Mouse (Mus musculus) olfactory bulb, adult 2 months (tissue): Measurements from ENCODE around the gene Igfbp7. TPM values are rescaled to one million over a fixed set of nuclear protein-coding genes. Genes with fewer than 3 reads are reported as not detected.

Experiments used
- H3K27ac ChIP-seq: fragments of 200-500 bp; 2 replicates; pipeline ENCODE4 v1.5.1; 2012; ENCODE audit warnings: low read depth, low read length; ENCODE audit not compliant: insufficient read depth
- H3K4me1 ChIP-seq: fragments of 200-500 bp; 2 replicates; pipeline ENCODE4 v1.6.1; 2012; ENCODE audit warnings: low read length; ENCODE audit not compliant: control insufficient read depth, insufficient read depth
- H3K4me3 ChIP-seq: fragments of 200-500 bp; 2 replicates; pipeline ENCODE4 v1.5.1; 2012; ENCODE audit warnings: mild to moderate bottlenecking, low read depth, low read length, moderate library complexity; ENCODE audit not compliant: insufficient read depth
- CTCF ChIP-seq: fragments of 200-500 bp; IDR thresholded peaks from 2 replicates; pipeline ENCODE4 v1.5.1; 2012; ENCODE audit warnings: low read depth, mild to moderate bottlenecking, low read length, moderate library complexity; ENCODE audit not compliant: insufficient read depth
- POLR2A ChIP-seq: fragments of 200-500 bp; IDR thresholded peaks from 2 replicates; pipeline ENCODE4 v1.6.1; 2012; ENCODE audit warnings: mild to moderate bottlenecking, low read depth, low read length, moderate library complexity; ENCODE audit not compliant: insufficient read depth
- WGBS: fragments of 180-500 bp; shearing (Covaris S2); methylation state at CpG from one replicate; pipeline ENCODE4 v1.1.7; 2018; 5-methylcytosine and 5-hydroxymethylcytosine counted together
- polyA plus RNA-seq: library from polyadenylated mRNA; stranded (reverse); fragments of >200 nt; gene quantifications from 2 replicates; pipeline ENCODE4 v1.2.4, GENCODE M21; 2012; ENCODE audit warnings: low replicate concordance; ENCODE audit not compliant: missing spikeins, insufficient read depth, insufficient read length

The Igfbp7 gene
- polyA plus RNA-seq = not detected in 2 replicates

DNA sequence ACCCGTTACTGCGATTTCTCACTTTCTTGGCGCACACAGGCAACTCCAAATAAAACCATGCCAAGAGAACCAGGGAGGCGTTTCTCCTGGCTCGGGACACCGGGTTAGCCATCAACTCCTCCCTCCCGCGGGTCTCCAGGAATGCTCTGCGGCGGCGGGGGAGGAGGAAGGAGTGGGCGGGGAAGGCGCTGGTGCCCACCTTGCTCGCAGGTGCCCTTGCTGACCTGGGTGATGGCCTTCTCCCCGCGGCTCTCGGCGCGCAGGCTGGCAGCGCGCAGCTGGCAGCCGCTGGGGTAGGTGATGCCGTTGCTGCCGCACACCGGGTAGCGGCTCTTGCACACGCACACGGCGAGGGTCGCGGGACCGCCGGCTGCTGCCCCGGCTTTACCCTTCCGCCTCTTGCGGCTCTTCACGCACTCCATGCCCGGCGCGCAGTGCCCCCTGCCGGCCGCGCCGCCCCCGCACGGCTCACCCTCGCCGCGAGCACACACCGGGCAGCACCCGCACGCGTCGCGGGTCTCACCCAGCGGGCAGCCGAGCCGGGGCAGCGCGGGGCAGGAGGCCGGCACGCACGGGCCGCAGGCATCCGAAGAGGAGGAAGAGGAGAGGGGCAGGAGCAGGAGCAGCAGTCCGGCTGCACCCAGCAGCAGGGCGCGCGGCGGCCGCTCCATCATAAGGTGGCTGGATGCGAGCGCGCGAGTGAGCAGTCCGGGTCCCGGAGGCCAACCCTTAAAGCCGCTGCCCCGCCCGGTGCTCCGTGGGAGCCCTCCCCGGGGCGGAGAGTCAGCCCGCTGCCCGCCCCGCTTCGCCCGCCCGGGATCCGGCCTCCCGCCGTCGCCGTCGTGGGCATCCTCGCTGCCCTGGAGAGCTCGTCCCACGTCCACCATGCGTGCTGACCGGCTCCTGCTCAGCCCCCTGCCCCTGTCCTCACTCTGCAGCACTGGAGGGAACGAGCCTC, at the start of gene Igfbp7:
Gene Igfbp7 (minus strand): TSS at position 701 of the 958 bp plus-strand sequence.
- peak within 1 kb of the TSS; percentile 64 for H3K4me3 ChIP-seq
- WGBS = 5% methylated on average over 100 of the region's 101 CpGs
- peaks cover 3% of the 10 kb centered on the region for H3K4me1 ChIP-seq
- TF ChIP-seq CTCF = peak; percentile 52; the same call in 1 of the 2 replicates
- no peak for TF ChIP-seq POLR2A
- H3K27ac ChIP-seq = no peak within 1 kb of the TSS

DNA sequence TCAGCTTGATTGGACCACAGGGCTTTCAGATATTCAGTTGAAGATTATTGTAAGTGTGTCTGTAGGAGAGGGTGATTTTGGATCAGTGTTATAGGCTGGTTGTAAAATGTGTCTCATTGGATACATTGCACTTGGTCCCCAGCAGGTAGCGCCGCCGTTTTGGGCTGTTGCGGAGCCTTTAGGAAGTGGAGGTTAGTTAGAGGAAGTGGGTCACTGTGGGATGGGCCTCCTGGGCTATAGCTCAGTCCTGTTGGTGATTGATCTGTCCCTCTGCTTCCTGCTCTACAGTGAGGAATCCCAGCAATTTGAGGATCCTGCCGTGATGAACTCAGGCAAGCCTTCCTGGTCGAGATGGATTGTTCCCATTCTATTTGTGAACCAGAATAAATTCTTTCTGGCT, 44.3 kb upstream of the Igfbp7 start:
- TF ChIP-seq POLR2A = no peak
- no peak for TF ChIP-seq CTCF
- 90% methylated on average over 6 of the region's 6 CpGs for WGBS
- Histone ChIP-seq H3K4me1 (no peaks in the 10 kb centered on the region), H3K27ac (no peak overlapping the region), H3K4me3 (no peak overlapping the region)

DNA sequence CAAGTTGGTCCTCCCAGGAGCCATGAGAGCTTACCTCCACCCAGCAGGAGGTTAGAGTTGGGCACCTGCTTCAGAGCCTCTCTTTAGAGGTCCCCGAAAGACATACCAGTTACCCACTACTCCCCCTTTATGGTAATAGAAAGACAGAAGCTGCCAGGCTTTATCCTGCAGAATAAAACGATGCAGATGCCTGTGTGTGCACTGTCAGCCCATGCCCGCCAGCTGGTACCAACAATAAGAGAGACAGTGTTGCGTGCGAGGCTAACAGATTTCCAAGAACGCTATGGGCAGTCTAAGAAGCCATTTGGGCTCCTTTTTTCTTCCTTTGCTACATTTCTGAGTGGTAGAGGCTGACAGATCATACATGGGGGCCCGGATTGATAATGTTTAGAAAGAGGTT, 41.7 kb upstream of the Igfbp7 start:
- H3K27ac ChIP-seq = no peak overlapping the region
- no peaks in the 10 kb centered on the region for H3K4me1 ChIP-seq
- TF ChIP-seq CTCF (no peak), POLR2A (no peak)
- 82% methylated on average over 7 of the region's 7 CpGs for whole genome bisulfite sequencing
- H3K4me3 ChIP-seq = no peak overlapping the region

DNA sequence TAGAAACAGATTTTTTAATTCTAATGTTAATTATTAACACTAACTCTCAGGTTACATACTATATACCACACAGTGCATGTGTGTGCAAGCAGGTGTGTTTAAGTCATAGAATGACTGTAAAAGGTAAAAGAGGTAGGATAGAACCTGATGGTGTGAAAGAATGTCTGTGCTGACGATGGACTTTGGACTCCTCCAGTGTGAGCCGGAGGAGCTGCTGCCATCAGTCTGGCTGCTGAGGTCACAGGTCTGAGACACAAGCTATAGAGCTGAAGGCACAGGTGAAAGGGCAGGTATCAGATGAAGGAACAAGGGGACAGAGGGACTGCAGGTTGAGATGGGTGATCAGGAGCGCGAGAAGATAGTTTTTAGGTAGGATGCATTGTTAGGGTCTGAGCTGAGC, 37.6 kb upstream of the Igfbp7 start:
- no peak overlapping the region for H3K4me3 ChIP-seq
- H3K27ac ChIP-seq = no peak overlapping the region
- TF ChIP-seq POLR2A (no peak), CTCF (no peak)
- 97% methylated on average over 4 of the region's 4 CpGs for WGBS
- no peaks in the 10 kb centered on the region for H3K4me1 ChIP-seq

DNA sequence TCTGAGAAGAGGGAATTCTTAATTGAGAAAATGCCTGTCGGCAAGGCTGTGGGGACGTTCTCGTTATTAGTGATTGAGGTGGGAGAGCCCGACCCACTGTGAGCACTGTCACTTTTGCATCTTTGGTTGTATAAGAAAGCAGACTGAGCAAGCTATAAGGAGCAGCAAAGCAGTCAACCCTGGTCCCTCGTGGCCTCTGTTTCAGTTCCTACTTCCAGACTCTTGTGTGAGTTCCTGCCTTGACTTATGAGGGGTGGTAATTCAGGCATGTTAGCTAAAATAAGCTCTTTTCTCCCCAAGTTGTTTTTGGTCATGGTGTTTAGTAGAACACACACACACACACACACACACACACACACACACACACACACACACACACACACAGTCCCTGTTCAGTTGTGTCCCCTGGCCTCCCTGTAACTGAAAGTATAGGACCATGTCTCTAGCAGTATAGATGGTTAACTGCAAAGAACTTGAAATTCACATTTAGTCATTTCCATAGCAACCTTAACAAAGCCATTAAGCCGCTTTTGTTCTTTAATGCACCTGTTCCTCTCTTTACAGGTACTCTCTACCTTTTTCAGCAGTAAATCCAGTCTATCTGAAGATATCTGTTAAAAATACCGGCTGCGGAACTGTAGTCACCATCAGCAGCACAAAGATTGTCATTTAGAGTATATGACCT, 36.2 kb upstream of the Igfbp7 start:
- no peak overlapping the region for H3K27ac ChIP-seq
- no peaks in the 10 kb centered on the region for H3K4me1 ChIP-seq
- 81% methylated on average over 8 of the region's 8 CpGs for WGBS
- TF ChIP-seq POLR2A (no peak), CTCF (no peak)
- H3K4me3 ChIP-seq = no peak overlapping the region

DNA sequence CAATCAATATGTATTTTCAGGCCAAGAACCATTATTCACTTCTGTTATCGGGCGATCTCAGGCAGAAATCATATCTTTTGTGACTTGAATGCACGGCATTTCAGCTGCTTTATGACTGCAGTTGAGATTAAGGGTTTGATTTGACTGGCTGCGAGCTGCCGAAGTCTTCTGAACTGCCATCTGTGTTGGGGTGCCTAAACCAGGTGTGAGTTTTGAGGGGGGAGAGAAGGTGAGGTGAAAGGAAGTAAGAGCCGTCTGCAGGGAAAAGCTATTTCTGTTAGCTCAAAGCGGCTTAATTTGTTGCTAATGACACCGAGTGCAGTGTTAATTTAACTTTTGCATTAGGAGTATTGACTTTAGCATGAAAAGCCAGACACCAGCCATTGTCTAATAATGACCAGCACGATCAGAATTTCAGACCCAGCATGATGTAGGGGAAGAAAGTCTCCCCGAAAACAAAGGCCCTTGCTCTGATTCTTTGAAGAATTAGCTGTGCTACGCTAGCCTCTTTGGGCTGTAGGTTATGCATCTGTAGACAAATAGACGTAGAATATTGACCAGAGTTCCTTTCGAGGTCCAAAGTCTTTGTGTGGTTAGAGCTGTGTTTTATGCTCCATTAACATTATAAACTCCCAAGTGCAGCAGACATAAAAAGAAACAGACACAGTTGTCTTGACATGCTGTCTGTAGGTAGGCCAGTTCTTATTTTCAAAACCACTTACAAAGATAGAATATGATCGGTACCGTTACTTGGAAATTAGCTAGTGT, 35.2 kb upstream of the Igfbp7 start:
- Histone ChIP-seq H3K4me1 (no peaks in the 10 kb centered on the region), H3K4me3 (no peak overlapping the region), H3K27ac (no peak overlapping the region)
- 80% methylated on average over 15 of the region's 15 CpGs for WGBS
- TF ChIP-seq CTCF (no peak), POLR2A (no peak)

DNA sequence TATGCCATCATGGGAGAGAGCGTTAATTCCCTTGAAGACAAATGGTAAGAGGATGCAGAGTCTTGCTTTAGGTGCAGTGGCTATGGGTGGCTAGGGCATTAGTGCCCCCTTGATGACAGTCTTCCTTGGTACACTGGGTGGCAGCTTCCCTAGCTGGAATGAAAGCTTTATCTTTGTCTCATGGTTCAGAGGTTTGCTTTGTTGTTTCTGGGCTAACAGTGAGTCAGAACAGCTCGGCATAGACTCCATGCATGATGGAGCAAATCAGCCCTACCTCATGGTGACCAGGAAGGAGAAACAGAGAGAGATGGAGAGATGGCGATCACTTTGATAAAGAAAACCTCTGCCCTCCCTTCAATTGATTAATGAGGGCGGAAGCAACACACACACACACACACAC, 28.5 kb upstream of the Igfbp7 start:
- no peak overlapping the region for H3K27ac ChIP-seq

DNA sequence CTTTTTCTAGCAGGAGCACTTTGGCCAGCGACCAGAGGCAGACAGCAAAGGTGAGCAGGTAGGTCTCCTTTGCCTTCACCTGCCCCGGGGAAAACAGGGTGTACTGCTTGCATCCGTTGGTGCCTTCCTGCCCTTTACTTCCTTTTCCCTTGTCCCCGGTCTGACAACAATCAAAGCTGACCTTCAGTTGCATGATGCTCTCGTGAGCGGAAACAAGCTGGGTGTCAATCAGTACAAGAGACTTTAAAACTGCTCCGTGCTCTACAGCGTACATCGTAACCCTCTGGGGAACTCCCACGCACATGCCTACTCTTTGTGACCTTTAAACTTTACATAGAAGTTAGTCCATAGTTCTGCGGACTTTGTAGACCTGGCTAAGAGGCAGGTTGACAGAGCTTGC, 26.2 kb upstream of the Igfbp7 start:
- 80% methylated on average over 11 of the region's 11 CpGs for WGBS
- Histone ChIP-seq H3K4me1 (no peaks in the 10 kb centered on the region), H3K27ac (no peak overlapping the region), H3K4me3 (no peak overlapping the region)
- TF ChIP-seq CTCF = no peak
- no peak for TF ChIP-seq POLR2A

More for the DNA sequence above, 28.5 kb upstream of the Igfbp7 start:
- TF ChIP-seq POLR2A (no peak), CTCF (no peak)
- no peak overlapping the region for H3K4me3 ChIP-seq
- 73% methylated on average over 4 of the region's 4 CpGs for WGBS
- no peaks in the 10 kb centered on the region for H3K4me1 ChIP-seq
